Mouse (Mus musculus): Measurements from ENCODE around the gene Runx3.

- TF ChIP-seq POLR2A (IDR thresholded peaks at IDR 0.05; ENCODE audit: borderline replicate concordance, control insufficient read depth, low read depth, low read length) (no peak), CTCF (IDR thresholded peaks at IDR 0.05; ENCODE audit: control insufficient read depth, insufficient read depth, low read length) (no peak)
Measured at GRCm38 (mm10) chr4:135102761-135103160, 17.7 kb upstream of the Runx3 start.
